Mouse (Mus musculus): ENCODE results near the gene Olfr455.

Olfr455 gene

GRCm38 (mm10) chr6:42547461-42547860 is at the start of gene Olfr455:
Gene Olfr455, minus strand, starts transcription at chr6:42547587.
- no peak for DNase-seq

DNA sequence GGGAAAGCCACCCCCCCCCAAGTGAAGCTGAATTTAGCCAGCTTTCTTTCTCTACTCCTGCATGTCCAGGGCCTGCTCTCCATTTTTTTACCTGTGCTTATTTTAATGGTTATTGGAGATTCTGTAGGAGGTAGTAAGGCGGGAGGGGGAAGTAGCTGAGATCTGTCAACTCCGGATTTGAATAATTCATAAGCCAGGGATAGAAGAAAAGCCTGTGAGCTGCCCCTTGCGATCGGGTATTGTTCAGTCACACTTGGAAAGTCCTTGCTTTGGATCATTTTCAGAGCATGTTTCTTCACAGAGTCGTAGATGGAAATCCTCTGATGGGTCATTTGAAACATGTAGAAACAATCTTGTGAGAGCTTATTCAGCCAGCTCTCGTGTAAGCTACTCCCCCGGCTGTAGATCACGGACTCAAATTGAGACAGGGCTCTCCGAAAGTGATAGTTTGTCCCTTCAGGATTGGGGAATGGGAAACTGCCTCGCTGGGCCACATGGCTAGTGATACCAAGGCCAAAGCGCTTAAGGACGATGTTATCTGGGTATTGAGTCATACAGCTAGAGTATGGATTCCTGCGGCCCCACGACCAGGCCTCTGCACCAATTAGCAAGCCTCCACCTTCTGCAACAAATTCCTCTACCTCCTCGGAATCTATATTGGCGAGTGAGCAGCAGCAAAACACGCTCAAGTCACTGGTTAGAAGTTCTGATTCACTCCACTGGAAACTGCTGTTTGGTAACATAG is 45.9 kb upstream of the Olfr455 start:
- no peak for DNase-seq

GRCm38 (mm10) chr6:42586569-42586968 is 39.2 kb upstream of the Olfr455 start:
- DNase-seq: no peak

DNA sequence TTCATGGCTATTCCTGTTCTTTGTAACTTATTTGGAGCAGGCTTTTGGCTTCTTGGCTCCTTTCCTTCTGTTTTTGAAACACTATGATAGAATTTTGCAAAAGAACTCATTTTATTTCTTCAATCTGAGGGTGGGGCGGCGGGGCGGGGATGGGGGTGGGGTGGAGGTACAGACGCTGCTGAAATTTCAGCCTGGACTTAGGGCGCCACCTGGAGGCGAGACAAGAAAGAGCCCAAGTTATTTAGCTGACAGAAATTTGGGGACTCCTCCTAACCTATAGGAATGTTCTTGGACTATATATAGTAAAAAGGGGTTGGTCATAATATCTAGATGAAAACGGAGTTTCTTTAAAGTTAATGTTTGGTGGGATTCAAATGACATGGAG is 36.1 kb upstream of the Olfr455 start:
- peak; percentile 83 for DNase-seq

DNA sequence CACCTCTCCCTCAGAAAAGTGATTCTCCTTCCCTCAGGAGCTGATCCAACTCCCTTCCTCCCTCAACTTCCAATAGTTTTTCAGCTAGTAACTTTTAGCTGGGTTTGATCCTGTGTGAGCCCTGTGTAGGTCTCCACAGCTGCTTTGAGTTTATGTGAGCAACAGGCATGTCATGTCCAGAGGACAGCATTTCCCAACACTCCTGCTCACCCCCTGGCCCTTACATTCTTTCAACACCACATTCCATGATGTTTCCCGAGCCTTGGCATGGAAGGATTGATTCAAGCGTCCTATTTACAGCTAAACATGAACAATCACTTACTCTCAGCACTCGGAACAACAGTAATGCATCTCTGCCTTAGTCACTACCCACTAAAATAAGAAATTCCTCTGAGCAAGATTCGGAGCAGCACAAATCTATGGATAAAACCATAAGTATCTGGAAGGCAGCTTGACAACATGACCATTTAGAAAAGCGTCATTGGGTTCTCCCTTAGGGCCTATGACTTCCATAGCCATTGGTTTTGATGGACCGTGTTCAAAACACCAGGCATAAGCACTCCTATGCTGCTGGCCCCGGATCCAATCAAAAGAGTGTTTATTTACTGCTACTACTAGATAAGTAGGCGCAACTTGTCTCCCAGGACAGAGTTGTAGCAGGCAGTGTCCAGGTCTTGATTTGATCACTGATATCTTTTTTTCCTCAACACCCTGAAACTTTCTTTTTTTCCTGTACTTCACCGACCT is 35.5 kb upstream of the Olfr455 start:
- no peak for DNase-seq

DNA sequence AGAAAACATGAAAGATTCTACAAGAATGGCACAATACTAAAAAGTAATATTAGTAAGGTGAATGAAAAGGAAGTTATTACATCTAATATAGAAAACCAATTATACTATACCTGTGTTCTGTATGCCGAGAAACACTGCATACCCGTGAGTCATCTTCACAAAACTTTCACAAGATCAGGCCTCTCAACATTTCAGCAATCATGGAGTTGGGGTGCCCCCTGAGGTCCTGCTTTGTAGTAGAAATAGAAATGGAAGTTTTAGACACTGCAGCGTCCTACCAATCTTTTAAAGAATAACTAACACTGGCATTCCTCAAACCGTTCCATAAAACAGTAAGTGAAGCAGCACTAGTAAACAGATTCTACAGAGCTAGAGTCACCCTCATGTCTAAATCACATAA is 31.3 kb upstream of the Olfr455 start:
- DNase-seq: no peak

DNA sequence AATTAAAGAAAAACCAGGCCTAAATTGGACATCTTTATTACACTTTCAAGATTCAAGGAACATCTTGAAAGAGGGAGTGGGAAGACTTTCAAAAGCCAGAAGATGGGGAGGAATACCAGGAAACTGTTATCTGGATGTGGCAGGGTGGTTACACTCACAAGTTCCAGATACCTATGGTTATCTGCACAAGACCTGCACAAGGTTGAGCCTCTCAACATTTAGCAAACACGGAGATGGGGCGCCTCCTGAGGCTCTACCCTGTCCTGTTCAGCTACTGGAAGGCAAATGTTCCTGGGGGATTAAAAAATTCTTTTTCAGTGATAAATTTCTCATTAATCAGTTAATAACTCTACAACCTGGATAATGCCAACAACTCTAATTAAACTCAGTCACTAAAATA is 30.0 kb upstream of the Olfr455 start:
- no peak for DNase-seq

GRCm38 (mm10) chr6:42568205-42568604 is 20.8 kb upstream of the Olfr455 start:
- no peak for DNase-seq

- DNase-seq: no peak
Observed at GRCm38 (mm10) chr6:42566076-42566598, 18.8 kb upstream of the Olfr455 start.

GRCm38 (mm10) chr6:42562280-42562679 is 14.9 kb upstream of the Olfr455 start:
- DNase-seq: no peak

DNA sequence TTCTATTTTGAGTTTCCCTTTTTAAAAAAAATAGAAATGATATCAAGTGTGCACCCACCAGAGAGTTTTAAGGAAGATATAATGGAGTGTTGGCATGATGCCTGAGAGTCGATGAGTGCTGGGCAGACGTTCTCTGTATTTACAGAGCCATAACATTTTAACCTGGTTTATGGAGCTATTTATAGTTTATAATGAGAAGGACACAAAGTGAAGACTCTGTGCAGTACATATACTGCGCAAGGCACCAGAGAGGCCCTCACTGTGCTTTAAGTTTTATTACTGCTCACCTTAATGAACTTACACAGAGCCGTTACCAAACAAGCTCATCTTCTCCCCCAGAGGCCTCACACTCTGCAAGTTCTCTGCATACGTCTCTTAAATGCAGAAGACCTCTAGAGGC is 13.5 kb upstream of the Olfr455 start:
- no peak for DNase-seq

DNA sequence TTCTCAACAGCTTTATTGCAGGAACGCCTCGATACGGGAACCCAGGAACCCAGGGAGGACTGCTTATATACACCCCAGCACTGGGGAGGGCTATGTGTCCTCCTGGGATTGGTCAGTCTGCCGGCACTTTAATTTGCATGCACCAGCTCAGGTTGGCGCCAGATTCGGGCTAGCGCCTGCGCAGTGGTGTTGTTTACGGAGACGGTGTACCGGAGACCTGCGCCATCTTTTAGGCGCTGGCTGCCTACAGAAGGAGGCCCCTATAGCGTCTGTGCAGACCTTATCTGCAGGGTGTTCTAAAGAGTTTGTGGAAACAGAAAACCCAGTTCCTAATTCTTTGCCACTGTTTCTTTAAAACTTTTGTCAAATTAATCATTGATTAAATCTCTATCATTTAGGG is 11.3 kb upstream of the Olfr455 start:
- no peak for DNase-seq

- DNase-seq: no peak
Observed at GRCm38 (mm10) chr6:42546180-42546579, 1.2 kb downstream of the Olfr455 start.

GRCm38 (mm10) chr6:42545451-42545885 is 1.9 kb downstream of the Olfr455 start:
- no peak for DNase-seq

- DNase-seq: no peak
Observed at GRCm38 (mm10) chr6:42544846-42545245, 2.5 kb downstream of the Olfr455 start.

DNA sequence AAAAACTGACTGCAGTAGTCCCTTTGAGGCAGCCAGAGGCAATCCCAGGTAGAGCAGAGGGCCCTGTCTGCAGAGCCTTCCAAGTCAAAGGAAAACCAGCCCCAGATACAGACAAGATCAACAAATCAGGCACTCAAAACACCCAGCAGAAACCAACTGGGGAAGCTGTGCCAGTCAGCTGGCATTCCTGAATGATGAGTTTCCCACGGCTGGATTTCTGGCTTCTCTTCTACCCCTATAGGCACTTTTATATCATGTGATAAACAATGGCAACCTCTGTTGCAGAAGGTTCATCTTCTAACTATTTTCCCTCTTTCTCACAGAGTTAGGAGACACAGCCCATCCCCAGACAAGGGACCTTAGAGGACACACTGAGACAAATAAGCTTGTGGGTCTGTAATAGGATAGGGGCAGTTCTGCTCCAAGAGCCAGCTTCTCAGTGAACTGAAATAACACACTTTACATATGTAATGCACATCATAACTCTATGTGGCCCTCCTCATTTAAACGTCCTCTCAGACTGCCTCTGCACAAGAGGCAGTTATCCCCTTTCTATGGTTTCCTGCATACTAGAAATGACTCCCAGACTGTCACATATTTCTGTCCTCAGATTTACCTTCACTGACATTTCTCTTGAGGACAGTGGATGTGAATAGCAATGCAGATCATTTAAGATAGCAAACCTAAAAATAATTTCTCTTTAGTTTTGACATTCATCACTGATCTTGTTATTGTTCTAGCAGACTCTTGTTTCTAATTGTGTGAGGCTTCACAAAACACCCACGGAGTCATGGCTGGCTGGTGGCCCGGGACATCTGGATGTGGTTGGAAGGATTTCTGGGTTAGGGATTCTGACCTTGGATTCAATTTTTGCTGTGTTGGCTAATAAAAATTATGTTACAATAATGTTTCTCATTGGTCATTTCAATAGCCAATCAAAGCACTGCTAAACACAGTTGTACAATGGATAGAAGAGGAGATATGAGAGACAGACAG is 5.1 kb downstream of the Olfr455 start:
- no peak for DNase-seq

DNA sequence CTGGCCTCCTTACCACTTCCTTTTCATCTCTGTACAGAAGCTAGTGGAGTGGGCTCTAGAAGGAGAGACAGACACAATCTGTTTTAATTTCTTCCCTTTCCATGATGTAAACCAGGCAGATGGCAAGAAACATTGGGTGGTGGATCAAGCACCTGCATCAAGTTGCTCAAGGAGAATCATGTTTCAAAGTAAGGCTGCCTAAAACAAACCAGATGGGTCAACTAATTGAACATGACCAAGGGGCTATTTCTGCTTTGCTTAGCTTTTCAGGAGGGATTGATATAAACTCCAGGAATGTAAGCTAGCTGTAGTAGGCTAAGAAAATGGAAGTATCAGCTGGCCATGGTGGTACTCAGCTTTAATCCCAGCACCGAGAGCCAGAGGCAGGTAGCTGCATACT is 6.7 kb downstream of the Olfr455 start:
- DNase-seq: no peak

DNA sequence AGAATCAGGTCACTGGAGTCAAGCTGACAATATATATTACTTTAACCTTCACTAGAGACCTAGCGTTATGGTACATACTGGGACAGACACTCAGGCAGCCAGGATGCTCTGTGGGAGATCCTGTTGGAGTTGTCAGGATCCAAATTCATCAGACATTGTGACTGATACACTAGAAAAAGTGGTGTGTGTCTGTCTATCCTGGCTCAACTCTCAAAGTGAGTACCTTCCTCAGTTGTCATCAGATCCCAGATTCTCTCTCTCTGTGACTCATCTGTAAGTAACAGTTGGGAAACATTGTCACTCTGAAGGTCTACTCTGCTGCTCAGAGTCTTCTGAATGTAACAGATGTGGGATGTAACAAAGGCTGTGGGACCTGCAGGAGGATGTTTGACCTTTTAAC is 7.7 kb downstream of the Olfr455 start:
- no peak for DNase-seq

- no peak for DNase-seq
Observed at GRCm38 (mm10) chr6:42513461-42513860, 33.9 kb downstream of the Olfr455 start.

DNA sequence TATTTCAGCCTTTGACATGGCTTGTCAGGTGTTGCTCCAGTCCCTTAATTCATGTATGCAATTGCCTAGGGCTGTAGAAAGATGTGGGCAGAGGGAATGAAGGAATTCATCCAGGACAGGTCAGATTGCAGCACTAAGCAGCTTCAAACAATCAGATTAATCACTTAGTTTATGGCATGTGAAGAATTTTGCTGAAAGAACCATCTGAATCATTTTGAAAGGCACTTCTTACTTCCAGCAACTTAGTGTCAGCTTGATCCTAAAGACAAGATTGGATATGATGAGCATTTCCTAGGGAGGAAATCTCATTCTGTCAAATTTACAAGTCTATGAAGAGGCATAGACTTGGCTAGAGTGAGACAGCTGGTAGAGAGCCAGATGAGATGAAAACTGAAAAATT is 38.1 kb downstream of the Olfr455 start:
- no peak for DNase-seq

DNA sequence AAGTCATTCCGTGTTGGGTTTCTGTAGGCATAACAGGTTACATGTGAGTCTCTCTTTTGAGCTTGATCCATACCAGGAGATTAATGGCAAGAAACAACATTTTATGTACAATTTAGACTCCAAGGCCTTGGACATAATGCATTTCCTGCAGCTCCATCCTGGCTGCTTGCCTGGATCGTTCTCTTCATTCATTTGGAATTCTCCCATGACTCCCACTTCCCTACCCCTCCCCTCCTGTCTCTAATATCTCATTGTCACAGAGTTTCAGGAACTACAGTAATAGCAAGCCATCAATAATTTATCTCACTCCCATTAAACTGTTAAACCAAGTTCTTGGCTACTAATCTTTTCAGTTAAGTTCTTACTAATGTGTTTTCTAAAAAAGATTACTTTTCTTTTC is 43.9 kb downstream of the Olfr455 start:
- no peak for DNase-seq

GRCm38 (mm10) chr6:42489731-42490130 is 57.7 kb downstream of the Olfr455 start:
- DNase-seq: no peak

DNA sequence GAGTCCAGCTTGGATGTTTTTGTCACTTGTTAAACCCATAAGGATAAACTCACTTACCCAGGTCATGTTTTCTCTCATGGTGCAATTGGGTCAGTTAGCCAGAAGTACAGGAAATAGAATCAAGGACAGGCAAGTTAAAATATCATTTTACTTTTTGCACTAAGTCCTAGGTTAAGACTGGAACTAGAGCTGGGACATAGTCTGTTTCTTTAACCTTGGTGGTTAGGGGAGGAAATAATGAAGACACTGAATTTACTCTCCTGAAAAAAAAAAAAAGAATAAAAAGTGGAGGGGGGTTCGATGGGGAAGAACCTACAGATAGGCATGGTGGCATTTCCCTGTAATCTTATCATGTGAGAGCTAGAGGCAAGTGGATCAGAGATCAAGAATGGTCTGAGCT is 60.3 kb downstream of the Olfr455 start, which contains the start of gene Olfr456:
Olfr456 (minus strand) TSS at position 101 of the 400 bp plus-strand sequence.
- DNase-seq: no peak
